Mouse (Mus musculus) lung, embryonic 16.5 days (tissue): ENCODE measurements at regions not wholly inside any gene's neighbourhood (a gene's known extent, or its start where the extent isn't known, plus 50 kb on each side); places are given as distances from the start of the nearest gene placed in this dataset.

ENCODE experiments used
- ATAC-seq: fragments of 200-750 bp; cut with Nextera tagmentation; 2 replicates; pipeline ENCODE4 v1.8.0; 2017; ENCODE audit warnings: low read depth, mild to moderate bottlenecking, moderate library complexity
- H3K27ac ChIP-seq: fragments of 300-500 bp; sonication (generic); 2 replicates; pipeline ENCODE4 v1.5.1; 2014; ENCODE audit warnings: mild to moderate bottlenecking, control low read depth, low read length
- H3K27me3 ChIP-seq: fragments of 300-500 bp; sonication (generic); 2 replicates; pipeline ENCODE4 v1.6.1; 2014; ENCODE audit warnings: low read depth, low read length, mixed read lengths; ENCODE audit not compliant: control insufficient read depth, insufficient read depth
- H3K36me3 ChIP-seq: fragments of 300-500 bp; sonication (generic); 2 replicates; pipeline ENCODE4 v1.6.1; 2014; ENCODE audit warnings: low read length; ENCODE audit not compliant: control insufficient read depth, insufficient read depth
- H3K4me1 ChIP-seq: fragments of 300-500 bp; sonication (generic); replicated peaks from 2 replicates; pipeline ENCODE4 v1.6.1; 2014; ENCODE audit warnings: low read length, mixed read lengths; ENCODE audit not compliant: control insufficient read depth, insufficient read depth
- H3K4me2 ChIP-seq: fragments of 300-500 bp; sonication (generic); 2 replicates; pipeline ENCODE4 v1.6.1; 2014; ENCODE audit warnings: low read depth, low read length, control low read depth
- H3K4me3 ChIP-seq: fragments of 300-500 bp; sonication (generic); 2 replicates; pipeline ENCODE4 v1.5.1; 2014; ENCODE audit warnings: mild to moderate bottlenecking, low read length, control low read depth
- H3K9ac ChIP-seq: fragments of 300-500 bp; sonication (generic); 2 replicates; pipeline ENCODE4 v1.6.1; 2014; ENCODE audit warnings: low read length, control low read depth
- H3K9me3 ChIP-seq: fragments of 300-500 bp; sonication (generic); 2 replicates; pipeline ENCODE4 v1.6.1; 2016; ENCODE audit warnings: low read length; ENCODE audit not compliant: control insufficient read depth
- WGBS: fragments of 180-500 bp; shearing (Covaris S2); extraction: QIAGEN DNeasy Blood & Tissue Kit; methylation state at CpG from one replicate; pipeline ENCODE4 v1.1.7; 2014; 5-methylcytosine and 5-hydroxymethylcytosine counted together

- WGBS = 31% methylated on average over 3 of the region's 3 CpGs
- peak; percentile 95 for ATAC-seq
Measured at GRCm38 (mm10) chr16:86694497-86694896, 659.5 kb upstream of the N6amt1 start.

GRCm38 (mm10) chr16:86659154-86659553 is 694.8 kb upstream of the N6amt1 start:
- WGBS = 54% methylated on average over 3 of the region's 3 CpGs
- no peaks in the 10 kb centered on the region for H3K27me3 ChIP-seq
- H3K4me2 ChIP-seq = no peak overlapping the region
- H3K4me1 ChIP-seq = no peaks in the 10 kb centered on the region
- no peak overlapping the region for H3K27ac ChIP-seq
- ATAC-seq = no peak
- no peaks in the 10 kb centered on the region for H3K36me3 ChIP-seq
- no peak overlapping the region for H3K9ac ChIP-seq
- peaks cover 3% of the 10 kb centered on the region; the same call in 1 of the 2 replicates for H3K9me3 ChIP-seq
- H3K4me3 ChIP-seq = no peak overlapping the region

More at GRCm38 (mm10) chr16:86694497-86694896, 659.5 kb upstream of the N6amt1 start:
- Histone ChIP-seq H3K36me3 (no peaks in the 10 kb centered on the region), H3K9me3 (no peaks in the 10 kb centered on the region), H3K9ac (no peak overlapping the region), H3K27me3 (no peaks in the 10 kb centered on the region), H3K4me2 (no peak overlapping the region), H3K4me1 (no peaks in the 10 kb centered on the region), H3K27ac (peak overlapping the region; percentile 7; the same call in 1 of the 2 replicates), H3K4me3 (no peak overlapping the region)

- Histone ChIP-seq H3K27me3 (no peaks in the 10 kb centered on the region), H3K9ac (no peak overlapping the region), H3K4me3 (no peak overlapping the region), H3K4me1 (no peaks in the 10 kb centered on the region), H3K36me3 (no peaks in the 10 kb centered on the region), H3K4me2 (no peak overlapping the region), H3K9me3 (no peaks in the 10 kb centered on the region), H3K27ac (no peak overlapping the region)
- WGBS = 61% methylated on average over 5 of the region's 5 CpGs
- ATAC-seq = no peak
Measured at GRCm38 (mm10) chr16:86647316-86647715, 706.7 kb upstream of the N6amt1 start.

GRCm38 (mm10) chr16:86646753-86647152 is 707.2 kb upstream of the N6amt1 start:
- Histone ChIP-seq H3K36me3 (no peaks in the 10 kb centered on the region), H3K27ac (no peak overlapping the region), H3K4me3 (no peak overlapping the region), H3K4me1 (no peaks in the 10 kb centered on the region), H3K27me3 (no peaks in the 10 kb centered on the region), H3K4me2 (no peak overlapping the region), H3K9ac (no peak overlapping the region), H3K9me3 (no peaks in the 10 kb centered on the region)
- no peak for ATAC-seq
- WGBS = 43% methylated on average over 2 of the region's 2 CpGs

GRCm38 (mm10) chr16:86645436-86645835 is 708.5 kb upstream of the N6amt1 start:
- Histone ChIP-seq H3K9me3 (no peaks in the 10 kb centered on the region), H3K4me3 (no peak overlapping the region), H3K27ac (peak overlapping the region; percentile 31; the same call in 1 of the 2 replicates), H3K9ac (no peak overlapping the region), H3K36me3 (no peaks in the 10 kb centered on the region), H3K4me1 (no peaks in the 10 kb centered on the region), H3K27me3 (no peaks in the 10 kb centered on the region), H3K4me2 (no peak overlapping the region)
- 0 out of 2 replicates have a peak, but pooled peaks have one; percentile 7 for ATAC-seq
- 68% methylated on average over 1 of the region's 1 CpGs for WGBS

- Histone ChIP-seq H3K27ac (0 out of 2 replicates have a peak overlapping the region, but pooled peaks have one; percentile 7), H3K9me3 (no peaks in the 10 kb centered on the region), H3K9ac (0 out of 2 replicates have a peak overlapping the region, but pooled peaks have one; percentile 8), H3K4me2 (no peak overlapping the region), H3K4me1 (no peaks in the 10 kb centered on the region), H3K27me3 (no peaks in the 10 kb centered on the region), H3K4me3 (no peak overlapping the region), H3K36me3 (no peaks in the 10 kb centered on the region)
- ATAC-seq = peak; percentile 88
- WGBS = 10% methylated on average over 2 of the region's 2 CpGs
Measured at GRCm38 (mm10) chr16:86644912-86645312, 709.1 kb upstream of the N6amt1 start.

DNA sequence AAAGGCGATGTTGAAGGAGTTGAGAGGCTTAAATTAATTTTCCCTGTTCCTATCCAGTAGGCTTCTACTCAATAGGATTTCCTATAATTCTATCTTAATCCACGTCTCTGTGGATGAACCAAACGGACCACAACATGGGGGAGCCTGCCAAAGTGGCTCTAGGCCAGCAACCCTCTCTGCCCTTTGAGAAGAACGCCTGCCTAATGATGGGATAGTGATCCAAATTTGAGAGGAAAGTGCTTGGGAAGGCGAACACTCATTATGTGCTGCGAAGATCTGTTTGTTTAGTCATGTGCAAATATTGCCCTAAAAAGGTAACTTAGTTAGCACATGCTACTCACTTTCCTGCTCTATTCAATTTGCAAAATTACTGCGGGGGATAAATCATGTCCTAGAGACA is 702.5 kb upstream of the Adamts5 start:
- no peaks in the 10 kb centered on the region for H3K27me3 ChIP-seq
- H3K36me3 ChIP-seq = no peaks in the 10 kb centered on the region
- H3K9me3 ChIP-seq = no peaks in the 10 kb centered on the region
- no peak overlapping the region for H3K4me3 ChIP-seq
- WGBS = 37% methylated on average over 7 of the region's 7 CpGs
- no peak for ATAC-seq
- H3K4me1 ChIP-seq = 0 out of 2 replicates have a peak, but pooled peaks cover 3% of the 10 kb centered on the region
- H3K9ac ChIP-seq = no peak overlapping the region
- H3K4me2 ChIP-seq = no peak overlapping the region
- H3K27ac ChIP-seq = no peak overlapping the region

DNA sequence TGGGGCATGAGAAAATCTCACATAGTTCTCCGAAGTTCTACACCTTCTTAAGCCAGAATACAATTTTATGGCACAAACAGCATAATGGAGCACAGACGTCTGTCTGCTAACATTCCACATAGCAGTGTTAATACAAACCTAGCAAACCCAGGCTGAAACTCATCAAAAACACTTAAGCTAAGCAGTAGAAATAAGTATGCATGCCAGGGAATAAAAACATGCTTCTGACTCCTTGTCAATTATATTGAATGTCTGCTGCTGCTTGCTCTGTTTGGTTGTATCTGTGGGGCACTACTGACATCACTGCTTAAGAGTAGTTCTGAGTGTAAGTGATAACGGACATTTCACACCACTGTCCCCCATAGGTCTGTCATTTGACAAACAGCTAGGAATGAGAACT is 693.4 kb upstream of the Adamts5 start:
- H3K9ac ChIP-seq = no peak overlapping the region
- H3K27ac ChIP-seq = no peak overlapping the region
- no peaks in the 10 kb centered on the region for H3K36me3 ChIP-seq
- no peak overlapping the region for H3K4me3 ChIP-seq
- H3K4me2 ChIP-seq = no peak overlapping the region
- WGBS = 34% methylated on average over 3 of the region's 3 CpGs
- H3K4me1 ChIP-seq = no peaks in the 10 kb centered on the region
- H3K9me3 ChIP-seq = no peaks in the 10 kb centered on the region
- ATAC-seq = peak; percentile 98
- H3K27me3 ChIP-seq = no peaks in the 10 kb centered on the region

GRCm38 (mm10) chr16:86586044-86586443 is 684.4 kb upstream of the Adamts5 start:
- 66% methylated on average over 4 of the region's 4 CpGs for WGBS
- Histone ChIP-seq H3K9ac (no peak overlapping the region), H3K4me3 (no peak overlapping the region), H3K4me2 (no peak overlapping the region), H3K4me1 (no peaks in the 10 kb centered on the region), H3K9me3 (no peaks in the 10 kb centered on the region), H3K27ac (no peak overlapping the region), H3K27me3 (no peaks in the 10 kb centered on the region), H3K36me3 (no peaks in the 10 kb centered on the region)
- peak; percentile 83 for ATAC-seq

- no peaks in the 10 kb centered on the region for H3K4me1 ChIP-seq
- no peaks in the 10 kb centered on the region for H3K27me3 ChIP-seq
- 55% methylated on average over 5 of the region's 5 CpGs for WGBS
- H3K4me2 ChIP-seq = no peak overlapping the region
- H3K36me3 ChIP-seq = no peaks in the 10 kb centered on the region
- H3K27ac ChIP-seq = no peak overlapping the region
- no peaks in the 10 kb centered on the region for H3K9me3 ChIP-seq
- H3K4me3 ChIP-seq = no peak overlapping the region
- ATAC-seq = no peak
- H3K9ac ChIP-seq = no peak overlapping the region
Measured at GRCm38 (mm10) chr16:86578281-86578680, 676.7 kb upstream of the Adamts5 start.
